Mouse (Mus musculus): ENCODE measurements around the gene Pid1. TPM values are rescaled to one million over a fixed set of nuclear protein-coding genes. Genes with fewer than 3 reads are reported as not detected.
"Not testable (repeated sequence)": the region's sequence is repeated elsewhere in the genome, so short reads cannot be mapped to it uniquely, and the experiment has no call there.

The Pid1 gene
- polyA plus RNA-seq, 1 experiment from 2014 or later, result 126 TPM

DNA sequence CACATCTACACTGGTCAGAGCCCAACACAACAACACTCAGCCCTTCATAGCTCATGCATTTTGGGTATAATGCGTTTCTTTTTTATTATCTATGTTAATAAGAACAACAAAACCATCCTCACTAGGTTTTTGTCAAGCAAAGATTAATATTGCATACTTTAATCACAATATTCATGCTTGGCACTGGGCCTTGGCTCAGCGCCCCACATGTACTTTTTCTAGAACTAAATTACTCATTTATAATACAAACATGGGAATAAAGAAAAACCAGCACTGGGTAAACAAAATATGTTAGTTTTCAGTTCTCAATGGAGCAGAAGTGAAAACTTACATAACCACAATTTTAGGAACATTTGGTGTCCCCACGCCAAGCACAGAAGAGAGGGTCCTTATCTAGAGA, 116.9 kb downstream of the Pid1 start:
- no peak for ATAC-seq (ENCODE audit: low FRiP score)
- Histone ChIP-seq H3K27ac (no peak overlapping the region), H3K36me3 (no peaks in the 10 kb centered on the region), H3K4me1 (peaks cover 6% of the 10 kb centered on the region; the same call in 1 of the 2 replicates), H3K9ac (no peak overlapping the region), H3K9me3 (replicated peaks) (no peaks in the 10 kb centered on the region), H3K4me2 (replicated peaks) (no peak overlapping the region), H3K4me3 (no peak overlapping the region), H3K27me3 (no peaks in the 10 kb centered on the region)
- WGBS, result 90% methylated on average over 3 of the region's 3 CpGs

DNA sequence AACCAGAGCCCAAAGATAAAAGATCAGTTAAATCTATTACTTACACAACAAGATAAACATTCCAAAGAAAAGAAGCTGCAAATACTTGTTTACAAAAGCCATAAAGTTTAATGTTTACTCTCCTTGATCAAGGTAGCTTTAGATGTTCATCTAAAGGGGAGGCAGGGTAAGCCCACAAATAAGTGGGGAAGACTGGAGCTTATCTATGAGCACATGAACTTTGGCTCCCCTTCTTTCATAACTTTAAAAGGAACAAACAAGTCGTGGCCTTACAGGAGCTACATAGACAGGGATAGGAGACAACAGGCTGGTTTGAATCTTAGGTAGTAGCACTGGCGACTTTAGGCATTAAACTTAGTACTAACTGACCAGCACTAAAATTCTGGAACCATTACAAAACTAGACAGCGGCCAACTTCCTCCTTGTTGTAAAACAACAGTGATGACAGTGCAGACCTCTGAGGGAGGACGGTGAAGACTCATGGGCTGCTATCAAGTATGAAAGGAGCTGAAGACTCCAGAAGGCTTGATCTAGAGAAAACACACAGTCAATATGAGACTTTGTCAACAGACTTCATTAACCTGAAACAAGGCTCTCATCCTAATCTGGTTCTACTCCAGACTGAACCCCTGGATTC, 122.7 kb downstream of the Pid1 start:
- no peak for ATAC-seq (ENCODE audit: low FRiP score)
- Histone ChIP-seq H3K4me3 (no peak overlapping the region), H3K4me2 (replicated peaks) (no peak overlapping the region), H3K36me3 (no peaks in the 10 kb centered on the region), H3K4me1 (no peaks in the 10 kb centered on the region), H3K9me3 (replicated peaks) (no peaks in the 10 kb centered on the region), H3K9ac (no peak overlapping the region), H3K27ac (no peak overlapping the region), H3K27me3 (no peaks in the 10 kb centered on the region)
- 88% methylated on average over 4 of the region's 4 CpGs for WGBS

DNA sequence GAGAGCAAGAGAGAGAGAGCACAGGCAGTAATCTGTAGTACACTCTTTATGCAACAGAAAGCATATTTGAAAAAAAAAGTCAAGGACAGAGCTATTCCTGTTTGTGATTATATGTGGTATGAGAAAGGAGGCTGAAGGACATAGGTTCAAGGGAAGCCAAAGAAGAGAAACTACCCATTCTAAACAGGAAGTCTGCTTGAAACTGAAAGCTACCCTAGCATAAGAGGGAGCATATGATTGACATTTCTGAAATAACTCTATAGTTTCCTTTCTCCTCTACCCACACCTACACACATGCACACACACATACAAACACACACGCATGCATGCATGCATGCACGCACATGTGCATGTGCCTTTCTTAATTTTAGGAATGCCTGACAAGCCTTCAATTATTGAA, 123.8 kb downstream of the Pid1 start:
- 89% methylated on average over 2 of the region's 2 CpGs for WGBS

DNA sequence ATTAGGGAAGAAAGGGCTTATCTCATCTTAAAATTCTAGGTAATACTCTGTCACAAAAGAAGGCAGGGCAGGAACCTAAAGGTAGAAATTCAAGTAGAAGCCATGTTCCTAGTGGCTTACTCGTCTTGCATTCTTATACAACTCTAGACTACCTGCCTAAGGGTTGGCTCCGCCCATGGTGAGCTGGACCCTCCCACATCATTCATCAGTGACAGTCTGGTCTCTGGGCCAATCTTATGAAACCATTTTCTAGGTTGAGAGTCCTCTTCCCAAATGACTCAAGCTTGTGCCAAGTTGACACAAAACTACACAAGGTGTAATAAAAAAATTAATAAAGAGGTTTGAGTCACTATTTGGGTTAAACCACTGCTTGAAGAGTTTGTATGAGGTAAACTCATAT, 133.5 kb downstream of the Pid1 start:
- no peaks in the 10 kb centered on the region for H3K4me1 ChIP-seq
- WGBS, result 73% methylated on average over 2 of the region's 2 CpGs
- no peak overlapping the region for H3K4me2 ChIP-seq (replicated peaks)
- no peak for ATAC-seq (ENCODE audit: low FRiP score)
- H3K4me3 ChIP-seq, result no peak overlapping the region
- H3K9ac ChIP-seq, result no peak overlapping the region
- no peaks in the 10 kb centered on the region for H3K9me3 ChIP-seq (replicated peaks)
- H3K27me3 ChIP-seq, result no peaks in the 10 kb centered on the region
- H3K36me3 ChIP-seq, result no peaks in the 10 kb centered on the region
- no peak overlapping the region for H3K27ac ChIP-seq

More for the DNA sequence above, 123.8 kb downstream of the Pid1 start:
- Histone ChIP-seq H3K4me3 (no peak overlapping the region), H3K27me3 (no peaks in the 10 kb centered on the region), H3K4me1 (no peaks in the 10 kb centered on the region), H3K9ac (no peak overlapping the region), H3K4me2 (replicated peaks) (no peak overlapping the region), H3K9me3 (replicated peaks) (no peaks in the 10 kb centered on the region), H3K27ac (no peak overlapping the region), H3K36me3 (no peaks in the 10 kb centered on the region)
- ATAC-seq (ENCODE audit: low FRiP score), result no peak

DNA sequence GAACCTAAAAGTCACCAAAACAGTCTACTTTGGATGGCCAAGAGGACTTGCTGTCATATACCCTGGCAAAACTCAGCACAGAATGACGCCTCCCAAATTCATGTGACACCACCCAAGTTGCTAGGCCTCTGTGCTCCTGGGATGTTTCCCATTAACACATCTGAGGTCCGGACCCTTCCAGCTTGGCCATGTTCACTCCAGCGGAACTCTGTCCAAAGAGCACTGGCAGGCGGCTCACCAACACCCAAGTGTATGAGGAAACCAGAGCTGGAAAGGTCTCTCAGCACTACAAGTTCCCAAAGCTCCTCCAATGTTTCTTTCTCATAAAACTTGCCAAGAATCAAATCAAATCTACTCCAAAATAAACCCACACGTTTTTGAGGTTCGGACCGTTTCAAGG, 138.4 kb downstream of the Pid1 start:
- 91% methylated on average over 7 of the region's 7 CpGs for WGBS
- Histone ChIP-seq H3K9me3 (replicated peaks) (no peaks in the 10 kb centered on the region), H3K27ac (no peak overlapping the region), H3K4me2 (replicated peaks) (no peak overlapping the region), H3K9ac (no peak overlapping the region), H3K36me3 (no peaks in the 10 kb centered on the region), H3K4me1 (no peaks in the 10 kb centered on the region), H3K4me3 (no peak overlapping the region), H3K27me3 (no peaks in the 10 kb centered on the region)
- no peak for ATAC-seq (ENCODE audit: low FRiP score)

DNA sequence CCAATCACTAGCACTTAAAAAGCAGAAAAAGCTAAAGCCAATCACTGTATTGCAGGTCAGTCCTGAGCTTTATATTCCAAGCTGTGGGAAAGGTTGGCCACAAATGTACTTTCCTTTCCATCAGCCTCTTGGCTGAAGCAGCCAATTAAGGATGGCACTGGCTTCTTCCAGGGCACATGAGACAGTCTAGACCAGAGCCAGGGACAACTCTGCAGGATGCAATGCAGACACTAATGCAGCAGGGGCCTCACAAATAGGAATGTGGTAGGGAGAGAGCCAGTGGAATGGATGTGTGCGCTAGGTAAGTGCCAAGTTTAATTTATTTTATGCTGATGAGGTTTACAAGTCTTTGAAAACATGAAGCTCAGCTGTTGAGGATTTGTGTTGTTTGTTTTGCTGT, 141.9 kb downstream of the Pid1 start:
- H3K9me3 ChIP-seq (replicated peaks), result no peaks in the 10 kb centered on the region
- H3K4me2 ChIP-seq (replicated peaks), result no peak overlapping the region
- ATAC-seq (ENCODE audit: low FRiP score), result no peak
- WGBS, result 93% methylated on average over 1 of the region's 1 CpGs
- H3K27ac ChIP-seq, result no peak overlapping the region
- no peaks in the 10 kb centered on the region for H3K36me3 ChIP-seq
- H3K4me1 ChIP-seq, result 0 out of 2 replicates have a peak, but pooled peaks cover 5% of the 10 kb centered on the region
- no peak overlapping the region for H3K9ac ChIP-seq
- H3K27me3 ChIP-seq, result no peaks in the 10 kb centered on the region
- H3K4me3 ChIP-seq, result no peak overlapping the region

DNA sequence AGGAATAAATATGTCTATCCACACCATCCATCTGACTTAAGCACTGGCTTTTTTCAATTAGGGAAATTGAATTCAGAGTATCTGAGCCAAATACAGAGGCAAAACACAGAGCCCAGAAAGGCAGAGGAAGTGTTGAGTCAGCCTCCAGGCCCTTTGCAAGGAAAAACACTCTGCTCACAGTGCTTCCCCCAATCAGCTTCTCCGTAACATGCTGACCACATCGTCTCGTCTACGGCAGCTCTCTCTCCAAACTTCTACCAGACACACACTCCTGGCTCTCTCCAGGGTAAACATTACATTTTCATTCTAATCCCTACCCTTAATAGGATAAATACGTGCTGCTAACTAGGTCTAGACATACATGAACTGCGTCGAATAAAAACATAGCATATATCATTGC, 145.4 kb downstream of the Pid1 start:
- Histone ChIP-seq H3K4me3 (no peak overlapping the region), H3K27ac (no peak overlapping the region), H3K27me3 (no peaks in the 10 kb centered on the region), H3K9me3 (replicated peaks) (no peaks in the 10 kb centered on the region), H3K36me3 (no peaks in the 10 kb centered on the region), H3K4me1 (0 out of 2 replicates have a peak, but pooled peaks cover 5% of the 10 kb centered on the region), H3K4me2 (replicated peaks) (no peak overlapping the region), H3K9ac (no peak overlapping the region)
- no peak for ATAC-seq (ENCODE audit: low FRiP score)
- 68% methylated on average over 7 of the region's 7 CpGs for WGBS

DNA sequence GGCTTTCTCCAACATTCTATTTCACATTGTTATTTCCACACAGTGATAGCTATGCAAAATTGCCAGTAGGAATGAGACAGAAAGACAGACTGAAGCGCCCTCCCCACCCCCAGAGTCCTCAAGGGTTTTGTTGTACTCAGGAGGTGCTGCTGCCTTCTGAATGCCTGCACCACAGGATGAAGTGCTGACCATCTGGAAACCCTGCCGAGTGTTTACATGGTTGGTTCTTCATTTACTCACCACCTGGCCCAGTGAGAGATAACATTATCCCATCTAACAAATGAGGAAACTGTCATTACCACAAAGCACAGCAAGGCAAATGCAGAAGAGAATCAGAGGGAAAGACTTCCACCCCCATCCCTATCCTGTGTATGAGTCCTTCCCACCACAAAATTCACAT, 146.2 kb downstream of the Pid1 start:
- no peak for ATAC-seq (ENCODE audit: low FRiP score)
- 8% methylated on average over 2 of the region's 2 CpGs for WGBS
- H3K4me3 ChIP-seq, result no peak overlapping the region

DNA sequence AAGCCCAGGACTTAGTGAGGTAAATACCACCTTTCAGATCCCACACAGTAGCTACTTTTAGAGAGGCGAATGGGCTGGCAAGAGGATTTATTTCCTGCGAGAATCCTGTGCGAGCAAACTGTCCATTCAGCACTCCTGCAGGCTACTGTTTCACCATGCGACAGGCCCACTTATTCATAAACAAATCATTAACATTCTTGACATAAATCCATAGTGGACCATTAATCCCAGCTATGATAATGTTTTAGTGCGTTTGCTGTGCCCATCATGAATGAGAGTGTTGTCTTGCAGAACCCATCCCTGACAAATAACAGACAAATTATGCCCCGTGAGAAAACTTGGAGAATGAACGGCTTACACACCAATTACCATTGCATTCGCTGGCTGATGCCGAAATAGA, 152.5 kb downstream of the Pid1 start:
- no peak for ATAC-seq (ENCODE audit: low FRiP score)
- Histone ChIP-seq H3K27me3 (no peaks in the 10 kb centered on the region), H3K4me3 (no peak overlapping the region), H3K4me1 (peaks cover 8% of the 10 kb centered on the region; the same call in 1 of the 2 replicates), H3K9me3 (replicated peaks) (no peaks in the 10 kb centered on the region), H3K4me2 (replicated peaks) (no peak overlapping the region), H3K36me3 (no peaks in the 10 kb centered on the region), H3K27ac (no peak overlapping the region), H3K9ac (no peak overlapping the region)
- 47% methylated on average over 9 of the region's 9 CpGs for WGBS

More for the DNA sequence above, 146.2 kb downstream of the Pid1 start:
- H3K9me3 ChIP-seq (replicated peaks), result no peaks in the 10 kb centered on the region
- H3K27ac ChIP-seq, result no peak overlapping the region
- 0 out of 2 replicates have a peak, but pooled peaks cover 5% of the 10 kb centered on the region for H3K4me1 ChIP-seq
- no peak overlapping the region for H3K4me2 ChIP-seq (replicated peaks)
- no peaks in the 10 kb centered on the region for H3K36me3 ChIP-seq
- H3K27me3 ChIP-seq, result no peaks in the 10 kb centered on the region
- H3K9ac ChIP-seq, result no peak overlapping the region

DNA sequence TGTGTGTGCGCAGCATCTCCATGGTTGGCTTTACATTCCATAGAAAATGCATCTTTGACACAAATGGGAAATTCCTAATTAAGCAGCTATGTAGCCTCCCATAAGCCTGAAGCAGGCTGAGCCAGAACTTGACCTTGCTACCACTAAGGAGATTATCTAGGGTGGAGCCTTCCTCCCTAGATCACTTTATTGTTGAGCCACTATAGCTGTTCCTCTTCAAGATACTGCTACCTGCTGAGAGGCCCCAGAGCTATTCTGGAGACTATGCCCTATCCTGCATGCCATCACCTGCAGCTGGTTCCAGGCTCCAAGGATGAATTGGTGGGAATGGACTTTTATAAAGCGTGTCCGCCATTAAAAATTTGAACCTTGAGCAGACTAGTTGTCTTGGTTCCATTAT, 158.2 kb downstream of the Pid1 start:
- H3K9me3 ChIP-seq (replicated peaks); H3K27ac ChIP-seq; H3K4me1 ChIP-seq; H3K4me3 ChIP-seq; H3K36me3 ChIP-seq; ATAC-seq (ENCODE audit: low FRiP score); H3K9ac ChIP-seq; H3K4me2 ChIP-seq (replicated peaks); H3K27me3 ChIP-seq: not testable (repeated sequence)
- WGBS, result 96% methylated on average over 3 of the region's 3 CpGs

DNA sequence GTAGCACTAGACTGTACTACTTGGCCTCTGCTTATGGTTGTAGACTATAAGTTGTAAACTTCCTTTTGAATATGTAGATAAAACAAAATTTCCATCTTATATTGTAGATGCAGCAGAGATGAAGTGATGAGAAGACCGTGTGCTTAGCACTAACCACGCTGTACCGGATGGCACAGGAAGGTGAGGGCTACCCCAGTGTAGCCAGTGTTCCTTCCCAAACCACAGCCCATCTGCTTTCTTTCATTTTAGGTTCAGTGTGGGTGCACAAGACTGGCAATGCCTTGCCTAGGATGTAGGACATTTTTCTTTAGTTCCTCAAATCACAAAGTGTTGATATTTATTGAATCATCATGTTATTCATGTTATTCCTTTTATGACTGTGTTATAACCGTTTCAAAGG, 160.5 kb downstream of the Pid1 start:
- Histone ChIP-seq H3K4me3 (no peak overlapping the region), H3K9me3 (replicated peaks) (no peaks in the 10 kb centered on the region), H3K4me2 (replicated peaks) (no peak overlapping the region), H3K36me3 (no peaks in the 10 kb centered on the region), H3K27me3 (no peaks in the 10 kb centered on the region), H3K9ac (no peak overlapping the region), H3K27ac (no peak overlapping the region), H3K4me1 (no peaks in the 10 kb centered on the region)
- no peak for ATAC-seq (ENCODE audit: low FRiP score)
- 88% methylated on average over 4 of the region's 4 CpGs for WGBS

DNA sequence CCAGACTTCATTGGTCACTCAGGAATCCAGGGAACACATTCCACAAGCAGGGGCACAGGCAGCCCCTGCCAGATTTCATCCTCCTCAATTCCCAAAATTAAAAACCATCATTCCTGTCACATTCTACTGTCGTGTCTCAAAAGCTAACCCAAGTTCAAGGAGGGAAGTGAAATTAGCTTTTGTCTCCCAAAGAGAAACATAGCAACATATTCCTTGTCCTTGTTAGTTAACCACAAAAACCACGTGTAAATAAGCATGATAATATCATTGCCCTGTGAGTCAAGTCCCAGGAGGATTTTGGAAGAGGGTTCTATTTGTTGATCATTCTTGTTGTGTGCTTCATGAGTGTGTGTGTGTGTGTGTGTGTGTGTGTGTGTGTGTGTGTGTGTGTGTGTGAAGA, 164.1 kb downstream of the Pid1 start:
- no peak for ATAC-seq (ENCODE audit: low FRiP score)
- WGBS, result 57% methylated on average over 2 of the region's 2 CpGs
- H3K36me3 ChIP-seq, result no peaks in the 10 kb centered on the region
- no peak overlapping the region for H3K4me2 ChIP-seq (replicated peaks)
- no peak overlapping the region for H3K9ac ChIP-seq
- H3K27me3 ChIP-seq, result no peaks in the 10 kb centered on the region
- no peaks in the 10 kb centered on the region for H3K4me1 ChIP-seq
- H3K27ac ChIP-seq, result no peak overlapping the region
- no peaks in the 10 kb centered on the region for H3K9me3 ChIP-seq (replicated peaks)
- H3K4me3 ChIP-seq, result no peak overlapping the region

DNA sequence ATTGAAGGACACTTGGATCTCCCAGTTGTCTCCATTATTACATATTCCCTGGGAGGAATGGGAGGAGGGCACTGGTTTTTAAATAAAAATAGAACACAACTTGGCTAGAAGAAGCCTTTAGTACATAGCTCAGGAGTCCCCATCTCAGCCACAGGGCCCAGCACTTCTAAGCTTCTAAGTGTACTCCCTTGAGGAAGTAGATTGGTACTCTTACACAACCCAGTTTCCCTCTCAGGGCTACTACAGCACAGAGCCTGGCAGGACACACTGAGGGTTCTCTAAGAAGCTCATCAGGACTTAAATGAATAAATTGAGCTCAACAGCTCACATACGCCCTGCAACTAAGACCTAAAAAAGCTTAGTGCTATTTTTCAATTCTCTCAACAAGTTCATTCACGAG, 165.1 kb downstream of the Pid1 start:
- Histone ChIP-seq H3K36me3 (no peaks in the 10 kb centered on the region), H3K9ac (no peak overlapping the region), H3K4me3 (no peak overlapping the region), H3K4me2 (replicated peaks) (no peak overlapping the region), H3K27me3 (no peaks in the 10 kb centered on the region), H3K9me3 (replicated peaks) (no peaks in the 10 kb centered on the region), H3K27ac (no peak overlapping the region), H3K4me1 (no peaks in the 10 kb centered on the region)
- ATAC-seq (ENCODE audit: low FRiP score), result no peak
- WGBS, result 94% methylated on average over 2 of the region's 2 CpGs
